8 mouse cellular contexts compared by ENCODE assay signal in genomic region chr10:121504973-121505911, GRCm38 (mm10). TPM values are rescaled to one million over a fixed set of nuclear protein-coding genes. Genes with fewer than 3 reads are reported as not detected.
DNase-seq lines count a peak whose midpoint lies in the region; ATAC-seq and TF ChIP-seq lines count a peak whose summit lies in the region.

No protein-coding gene starts in this region.

- peak; percentile 74 for ATAC-seq in embryonic facial prominence, embryonic 14.5 days (ENCODE audit: low read depth)
- ATAC-seq in intestine, postnatal 0 days, result peak; percentile 47; the same call in 1 of the 2 replicates

- H3K9me3 ChIP-seq in embryonic facial prominence, embryonic 14.5 days (ENCODE audit: control insufficient read depth, low read length), result no peaks in the 10 kb centered on the region
- H3K9me3 ChIP-seq in intestine, postnatal 0 days (ENCODE audit: control insufficient read depth), result no peaks in the 10 kb centered on the region

- TF ChIP-seq POLR2A in bone marrow, adult 2 months (IDR thresholded peaks at IDR 0.05; ENCODE audit: borderline replicate concordance, control insufficient read depth, low read depth, low read length), result peak; percentile 30; the same call in 1 of the 2 replicates

- peak overlapping the region; percentile 71 for H3K4me3 ChIP-seq in bone marrow, adult 2 months (replicated peaks; ENCODE audit: control insufficient read depth, low read depth, low read length)
- peak overlapping the region; percentile 39 for H3K4me3 ChIP-seq in embryonic facial prominence, embryonic 14.5 days (ENCODE audit: low read depth, low read length)
- peak overlapping the region; percentile 41 for H3K4me3 ChIP-seq in intestine, postnatal 0 days (ENCODE audit: low read depth, low read length)

- H3K36me3 ChIP-seq in embryonic facial prominence, embryonic 14.5 days (ENCODE audit: control insufficient read depth, insufficient read depth, low read length), result no peaks in the 10 kb centered on the region
- H3K36me3 ChIP-seq in intestine, postnatal 0 days (ENCODE audit: control insufficient read depth, insufficient read depth), result no peaks in the 10 kb centered on the region

- peak overlapping the region; percentile 89 for H3K27ac ChIP-seq in bone marrow, adult 2 months (ENCODE audit: control insufficient read depth, insufficient read depth, low read depth, low read length, poor library complexity)
- H3K27ac ChIP-seq in embryonic facial prominence, embryonic 14.5 days (replicated peaks; ENCODE audit: low read depth, low read length), result peak overlapping the region; percentile 71
- H3K27ac ChIP-seq in intestine, postnatal 0 days (ENCODE audit: low read depth, low read length), result peak overlapping the region; percentile 70

- peak; percentile 92 for DNase-seq in embryonic facial prominence, embryonic 14.5 days (ENCODE audit: low spot score)
- DNase-seq in heart, adult 11 months, result peak; percentile 99
- DNase-seq in left cerebral cortex, postnatal 4 days, result peak; percentile 90
- DNase-seq in mesoderm, embryonic 11.5 days (ENCODE audit: low read depth, low spot score), result peak; percentile 66
- DNase-seq in right cerebral cortex, postnatal 4 days, result peak; percentile 67
- no peak for DNase-seq in adipocyte (ENCODE audit: low spot score)

- no peak for TF ChIP-seq CTCF in bone marrow, adult 2 months (IDR thresholded peaks at IDR 0.05; ENCODE audit: control insufficient read depth, insufficient read depth, low read length)
- TF ChIP-seq CTCF in intestine, postnatal 0 days (IDR thresholded peaks at IDR 0.05; ENCODE audit: low read depth), result no peak

- peak overlapping the region; percentile 65 for H3K4me2 ChIP-seq in embryonic facial prominence, embryonic 14.5 days (ENCODE audit: low read depth, low read length)
- peak overlapping the region; percentile 73 for H3K4me2 ChIP-seq in intestine, postnatal 0 days (replicated peaks; ENCODE audit: low read depth)

- H3K27me3 ChIP-seq in embryonic facial prominence, embryonic 14.5 days (replicated peaks; ENCODE audit: control insufficient read depth, insufficient read depth, low read length), result no peaks in the 10 kb centered on the region
- no peaks in the 10 kb centered on the region for H3K27me3 ChIP-seq in intestine, postnatal 0 days (replicated peaks; ENCODE audit: control insufficient read depth, insufficient read depth, low read length)

- peaks cover 8% of the 10 kb centered on the region for H3K4me1 ChIP-seq in bone marrow, adult 2 months (ENCODE audit: control insufficient read depth, insufficient read depth, low read length)
- H3K4me1 ChIP-seq in embryonic facial prominence, embryonic 14.5 days (ENCODE audit: control insufficient read depth, insufficient read depth, low read length), result peaks cover 34% of the 10 kb centered on the region
- no peaks in the 10 kb centered on the region; the same call in 1 of the 2 replicates for H3K4me1 ChIP-seq in intestine, postnatal 0 days (replicated peaks; ENCODE audit: control insufficient read depth, insufficient read depth, low read length)

- H3K9ac ChIP-seq in embryonic facial prominence, embryonic 14.5 days (ENCODE audit: low read depth, low read length), result peak overlapping the region; percentile 58
- H3K9ac ChIP-seq in intestine, postnatal 0 days (ENCODE audit: low read depth, low read length), result peak overlapping the region; percentile 54

- WGBS in bone marrow, adult 2 months, result 18% methylated on average over 35 of the region's 35 CpGs
- WGBS in embryonic facial prominence, embryonic 14.5 days, result 17% methylated on average over 35 of the region's 35 CpGs
- 20% methylated on average over 35 of the region's 35 CpGs for WGBS in intestine, postnatal 0 days

- intact Hi-C loops in left cerebral cortex, postnatal 4 days (cut with DNase I), result loop anchor here (5.0 kb wide), 2 partner anchors 33 to 93 kb away; no protein-coding TSS in a partner anchor

RNA-seq across cellular contexts. Expression of gene Rassf3, which starts 29.1 kb away (rescaled TPM):
- 18.8 and 41.2 TPM in 2 replicates for polyA plus RNA-seq in bone marrow, adult 2 months (2011; ENCODE audit: insufficient read depth, insufficient read length, low replicate concordance, missing spikeins)
- 23.6 and 27.0 TPM in 2 replicates for polyA plus RNA-seq in embryonic facial prominence, embryonic 14.5 days (2014; fragmentation: Nextera tagmentation; extraction: Ambion mirVana)
- 16.7 and 18.1 TPM in 2 replicates for polyA plus RNA-seq in intestine, postnatal 0 days (2015; fragmentation: Nextera tagmentation; extraction: Ambion mirVana)
- total RNA-seq in left cerebral cortex, postnatal 4 days (2021), result 10 to 100 TPM; 17.4 to 22.9 TPM
